Mouse (Mus musculus) ES-Bruce4 (cell line): ENCODE data around the gene Myrip.

Experiments
- CTCF ChIP-seq: IDR thresholded peaks from one replicate; pipeline ENCODE4 v1.8.1; 2011; ENCODE audit warnings: low read depth, low read length
- POLR2A ChIP-seq: IDR thresholded peaks from one replicate; pipeline ENCODE4 v1.8.1; 2011; ENCODE audit warnings: low read length; ENCODE audit not compliant: insufficient read depth

DNA sequence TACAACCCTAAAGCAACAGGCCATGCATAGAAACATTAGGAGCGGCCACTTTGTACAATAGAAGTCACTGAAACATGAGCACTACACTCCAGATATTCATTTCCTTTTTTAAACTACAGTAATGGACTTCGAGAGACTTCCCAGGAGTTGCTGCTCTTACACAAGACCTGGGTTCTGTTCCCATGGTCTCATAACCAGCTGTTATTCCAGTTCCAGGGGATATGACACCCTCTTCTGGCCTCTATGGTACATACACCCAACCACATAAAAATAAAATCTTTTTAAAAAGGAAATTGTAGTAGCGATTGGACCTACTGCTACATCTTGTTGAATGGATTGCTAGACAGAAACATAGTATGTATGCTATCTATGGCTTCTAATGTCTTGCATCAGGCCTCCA lies 190.2 kb downstream of the Myrip start:
- TF ChIP-seq POLR2A (no peak), CTCF (no peak)
